In the genomic region with DNA sequence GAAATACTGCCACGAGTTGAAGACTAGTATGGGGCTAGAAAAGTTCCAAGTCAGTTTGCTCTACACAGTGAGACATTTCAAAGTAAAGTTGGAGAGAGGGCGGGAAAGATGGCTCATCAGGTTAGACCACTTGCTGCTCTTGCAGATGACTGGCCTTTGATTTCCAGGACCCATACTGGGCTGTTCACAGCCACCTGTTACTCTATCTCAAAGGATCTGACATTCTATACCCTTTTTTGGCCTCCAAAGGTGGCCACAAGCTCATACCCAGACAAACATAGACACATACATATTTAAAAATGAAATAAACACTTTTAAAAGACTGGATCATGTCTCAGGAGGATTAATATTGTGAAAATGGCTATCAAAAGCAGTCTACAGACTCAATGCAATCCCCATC, we compare ENCODE assay signal across 17 mouse cellular contexts. TPM values are rescaled to one million over a fixed set of nuclear protein-coding genes. Genes with fewer than 3 reads are reported as not detected.
DNase-seq lines count a peak whose midpoint lies in the region; TF ChIP-seq lines count a peak whose summit lies in the region.
"Had no signal": no experiment of that assay in that cellular context is flagged by ENCODE, and none has a peak within 500 bp of the region (broad histone marks: within the 10 kb centered on the region; RNA-seq: fewer than 3 reads in every experiment).

No protein-coding gene starts in this region.

- H3K4me3 ChIP-seq in C2C12 (ENCODE audit: insufficient read depth, poor library complexity, severe bottlenecking) (no peak overlapping the region), myocyte (no peak overlapping the region)
- H3K4me3 ChIP-seq in lung, adult 2 months (replicated peaks; ENCODE audit: extremely low read depth, low read depth, low read length) = no peak overlapping the region

- 89% methylated on average over 2 of the region's 2 CpGs for WGBS in lung, adult 2 months

- H3K36me3 ChIP-seq in C2C12 (ENCODE audit: control insufficient read depth, insufficient read depth) (peaks cover 51% of the 10 kb centered on the region), myocyte (ENCODE audit: control insufficient read depth, insufficient read depth) (peaks cover 20% of the 10 kb centered on the region)

- TF ChIP-seq CTCF in C2C12 (IDR thresholded peaks at IDR 0.05; ENCODE audit: control insufficient read depth, insufficient read depth, insufficient read length) = no peak
- no peak for TF ChIP-seq CTCF in lung, adult 2 months (IDR thresholded peaks at IDR 0.05; ENCODE audit: insufficient read depth, low read length)

- TF ChIP-seq POLR2A in myocyte (IDR thresholded peaks at IDR 0.05; ENCODE audit: insufficient read length, low read depth) = no peak
- TF ChIP-seq POLR2A in lung, adult 2 months (IDR thresholded peaks at IDR 0.05; ENCODE audit: borderline replicate concordance, extremely low read depth, low read depth, low read length) = no peak

- H3K79me2 ChIP-seq in C2C12 (ENCODE audit: control insufficient read depth, insufficient read depth) (no peaks in the 10 kb centered on the region), myocyte (ENCODE audit: control insufficient read depth, insufficient read depth) (no peaks in the 10 kb centered on the region)

- H3ac ChIP-seq in C2C12 (ENCODE audit: control insufficient read depth, insufficient read length, low read depth) = no peak overlapping the region
- H3ac ChIP-seq in myocyte (ENCODE audit: control insufficient read depth, insufficient read length) = no peak overlapping the region

- no peak overlapping the region for H3K4me2 ChIP-seq in myocyte (ENCODE audit: low read depth)

- no peaks in the 10 kb centered on the region for H3K4me1 ChIP-seq in lung, adult 2 months (ENCODE audit: control insufficient read depth, insufficient read depth, low read length)

- peaks cover 2% of the 10 kb centered on the region for H3K79me3 ChIP-seq in C2C12 (ENCODE audit: low read depth)

- H3K27me3 ChIP-seq in C2C12 (ENCODE audit: control insufficient read depth, insufficient read depth, insufficient read length) (no peaks in the 10 kb centered on the region), myocyte (ENCODE audit: control insufficient read depth, insufficient read depth, insufficient read length) (no peaks in the 10 kb centered on the region)
- H3K27me3 ChIP-seq: CH12.LX, Patski had no signal

- no peak for DNase-seq in adrenal gland, postnatal 14 days
- no peak for DNase-seq in lung, adult 2 months
- DNase-seq: adrenal gland, adult 2 months; adrenal gland, adult 8-10 months; adrenal gland, postnatal 10 days; adrenal gland, postnatal 25 days; adrenal gland, postnatal 36 days; B cell, adult 2 months; cerebellum, adult 11 months; cerebellum, adult 11-12 months; cerebellum, adult 18-20 months; cerebellum, adult 2 months; cerebellum, adult 8-10 months had no signal

TF ChIP-seq in C2C12, 6 proteins besides CTCF, POLR2A, EP300 and RAD21:
- TF ChIP-seq MAX (IDR thresholded peaks at IDR 0.05) = no peak
- TF ChIP-seq MYOD1 (IDR thresholded peaks at IDR 0.05; ENCODE audit: control insufficient read depth, insufficient read length, low read depth) = peak; percentile 81
- TF ChIP-seq FOSL1 (IDR thresholded peaks at IDR 0.05; ENCODE audit: insufficient read depth, low read length, poor library complexity, severe bottlenecking) = no peak
TF ChIP-seq in C2C12: peak in this region for 1.

TF ChIP-seq in myocyte, 11 proteins besides CTCF, POLR2A, EP300 and RAD21:
- TF ChIP-seq MYOD1 (IDR thresholded peaks at IDR 0.05; ENCODE audit: control insufficient read depth in 1 of 3, insufficient read length in 2 of 3, low read depth in 2 of 3) (peak; percentile 42 to 66 (median 55)), REST (IDR thresholded peaks at IDR 0.05; ENCODE audit: insufficient read depth, insufficient read length) (no peak)
TF ChIP-seq in myocyte: peak in this region for 1.

RNA-seq across cellular contexts. Expression of a gene that starts 30.4 kb away (rescaled TPM):
- polyA plus RNA-seq in C2C12 (2012; fragmentation: generic; extraction: Trizol) (7.3 TPM), myocyte (2012; fragmentation: generic; extraction: Trizol) (6.2 TPM)
- 21.0 and 24.1 TPM in 2 replicates for total RNA-seq in adrenal gland, postnatal 14 days (2021)
- polyA plus RNA-seq in lung, adult 2 months (2012; rRNA removed) = 6.2 and 6.7 TPM in 2 replicates

RNA-seq across cellular contexts. Expression of a gene that starts 48.0 kb away (rescaled TPM):
- polyA plus RNA-seq in C2C12 (2012; fragmentation: generic; extraction: Trizol) (6.8 TPM), myocyte (2012; fragmentation: generic; extraction: Trizol) (5.8 TPM)
- total RNA-seq in adrenal gland, postnatal 14 days (2021) = 33.6 and 35.7 TPM in 2 replicates
- 3.8 and 6.3 TPM in 2 replicates for polyA plus RNA-seq in lung, adult 2 months (2012; rRNA removed)

RNA-seq across cellular contexts. Expression of a gene that starts 56.0 kb away (rescaled TPM):
- polyA plus RNA-seq in C2C12 (2012; fragmentation: generic; extraction: Trizol) = 5.2 TPM
- polyA plus RNA-seq in myocyte (2012; fragmentation: generic; extraction: Trizol) = 4.1 TPM
- total RNA-seq in adrenal gland, postnatal 14 days (2021) = 6.4 and 8.6 TPM in 2 replicates
- 1.9 and 3.4 TPM in 2 replicates for polyA plus RNA-seq in lung, adult 2 months (2012; rRNA removed)
